Mouse (Mus musculus): Measurements from ENCODE around the gene Fgfr2. TPM values are rescaled to one million over a fixed set of nuclear protein-coding genes. Genes with fewer than 3 reads are reported as not detected.
A peak's percentile ranks its signal among the peaks of the same experiment; 100 is the strongest.

Gene Fgfr2
- polyA plus RNA-seq, 1 experiment from 2014 or later = 106 TPM

GRCm38 (mm10) chr7:132555911-132556310 lies 567.2 kb downstream of the Fgfr2 start:
- H3K4me3 ChIP-seq (ENCODE audit: low read depth, low read length) = no peak overlapping the region
- DNase-seq (ENCODE audit: low spot score) (no peak), ATAC-seq (ENCODE audit: low read depth) (no peak)
- no peaks in the 10 kb centered on the region for H3K9me3 ChIP-seq (ENCODE audit: control insufficient read depth, low read length)
- H3K27ac ChIP-seq (replicated peaks; ENCODE audit: low read depth, low read length) = no peak overlapping the region
- H3K4me1 ChIP-seq (ENCODE audit: control insufficient read depth, insufficient read depth, low read length) = no peaks in the 10 kb centered on the region
- no peaks in the 10 kb centered on the region for H3K27me3 ChIP-seq (replicated peaks; ENCODE audit: control insufficient read depth, insufficient read depth, low read length)
- H3K9ac ChIP-seq (ENCODE audit: low read depth, low read length) = no peak overlapping the region
- no peak overlapping the region for H3K4me2 ChIP-seq (ENCODE audit: low read depth, low read length)
- H3K36me3 ChIP-seq (ENCODE audit: control insufficient read depth, insufficient read depth, low read length) = peaks cover 40% of the 10 kb centered on the region
- WGBS = 43% methylated on average over 4 of the region's 4 CpGs

- DNase-seq (ENCODE audit: low spot score) (peak; percentile 77), ATAC-seq (ENCODE audit: low read depth) (no peak)
- peaks cover 24% of the 10 kb centered on the region for H3K36me3 ChIP-seq (ENCODE audit: control insufficient read depth, insufficient read depth, low read length)
- H3K4me2 ChIP-seq (ENCODE audit: low read depth, low read length) = no peak overlapping the region
- H3K9me3 ChIP-seq (ENCODE audit: control insufficient read depth, low read length) = no peaks in the 10 kb centered on the region
- H3K27ac ChIP-seq (replicated peaks; ENCODE audit: low read depth, low read length) = no peak overlapping the region
- no peak overlapping the region for H3K9ac ChIP-seq (ENCODE audit: low read depth, low read length)
- WGBS = 48% methylated on average over 2 of the region's 2 CpGs
- no peaks in the 10 kb centered on the region for H3K4me1 ChIP-seq (ENCODE audit: control insufficient read depth, insufficient read depth, low read length)
- no peaks in the 10 kb centered on the region for H3K27me3 ChIP-seq (replicated peaks; ENCODE audit: control insufficient read depth, insufficient read depth, low read length)
- no peak overlapping the region for H3K4me3 ChIP-seq (ENCODE audit: low read depth, low read length)
Measured at GRCm38 (mm10) chr7:132554091-132554490, 569.1 kb downstream of the Fgfr2 start.

GRCm38 (mm10) chr7:132551351-132552126 lies 571.6 kb downstream of the Fgfr2 start:
- Histone ChIP-seq H3K27ac (replicated peaks; ENCODE audit: low read depth, low read length) (0 out of 2 replicates have a peak overlapping the region, but pooled peaks have one; percentile 28), H3K4me1 (ENCODE audit: control insufficient read depth, insufficient read depth, low read length) (no peaks in the 10 kb centered on the region), H3K4me3 (ENCODE audit: low read depth, low read length) (peak overlapping the region; percentile 52), H3K9ac (ENCODE audit: low read depth, low read length) (peak overlapping the region; percentile 69), H3K27me3 (replicated peaks; ENCODE audit: control insufficient read depth, insufficient read depth, low read length) (no peaks in the 10 kb centered on the region), H3K36me3 (ENCODE audit: control insufficient read depth, insufficient read depth, low read length) (0 out of 2 replicates have a peak, but pooled peaks cover 1% of the 10 kb centered on the region), H3K9me3 (ENCODE audit: control insufficient read depth, low read length) (no peaks in the 10 kb centered on the region), H3K4me2 (ENCODE audit: low read depth, low read length) (peak overlapping the region; percentile 87)
- DNase-seq (ENCODE audit: low spot score) (peak; percentile 95), ATAC-seq (ENCODE audit: low read depth) (peak; percentile 95)
- WGBS = under 1% methylated on average over 27 of the region's 27 CpGs

- WGBS = 56% methylated on average over 3 of the region's 3 CpGs
- no peaks in the 10 kb centered on the region for H3K27me3 ChIP-seq (replicated peaks; ENCODE audit: control insufficient read depth, insufficient read depth, low read length)
Measured at GRCm38 (mm10) chr7:132547126-132547525, 576.0 kb downstream of the Fgfr2 start.

GRCm38 (mm10) chr7:132542427-132542826 lies 580.7 kb downstream of the Fgfr2 start:
- no peaks in the 10 kb centered on the region; the same call in 1 of the 2 replicates for H3K27me3 ChIP-seq (replicated peaks; ENCODE audit: control insufficient read depth, insufficient read depth, low read length)
- 75% methylated on average over 4 of the region's 4 CpGs for WGBS

More at GRCm38 (mm10) chr7:132547126-132547525, 576.0 kb downstream of the Fgfr2 start:
- no peak overlapping the region for H3K4me3 ChIP-seq (ENCODE audit: low read depth, low read length)
- no peak overlapping the region for H3K4me2 ChIP-seq (ENCODE audit: low read depth, low read length)
- no peaks in the 10 kb centered on the region for H3K9me3 ChIP-seq (ENCODE audit: control insufficient read depth, low read length)
- ATAC-seq (ENCODE audit: low read depth) (no peak), DNase-seq (ENCODE audit: low spot score) (no peak)
- no peaks in the 10 kb centered on the region for H3K36me3 ChIP-seq (ENCODE audit: control insufficient read depth, insufficient read depth, low read length)
- H3K4me1 ChIP-seq (ENCODE audit: control insufficient read depth, insufficient read depth, low read length) = no peaks in the 10 kb centered on the region
- no peak overlapping the region for H3K27ac ChIP-seq (replicated peaks; ENCODE audit: low read depth, low read length)
- H3K9ac ChIP-seq (ENCODE audit: low read depth, low read length) = no peak overlapping the region

GRCm38 (mm10) chr7:132541566-132541965 lies 581.6 kb downstream of the Fgfr2 start:
- Histone ChIP-seq H3K4me3 (ENCODE audit: low read depth, low read length) (no peak overlapping the region), H3K9ac (ENCODE audit: low read depth, low read length) (no peak overlapping the region), H3K4me2 (ENCODE audit: low read depth, low read length) (no peak overlapping the region), H3K27ac (replicated peaks; ENCODE audit: low read depth, low read length) (no peak overlapping the region), H3K27me3 (replicated peaks; ENCODE audit: control insufficient read depth, insufficient read depth, low read length) (no peaks in the 10 kb centered on the region; the same call in 1 of the 2 replicates), H3K4me1 (ENCODE audit: control insufficient read depth, insufficient read depth, low read length) (no peaks in the 10 kb centered on the region), H3K9me3 (ENCODE audit: control insufficient read depth, low read length) (no peaks in the 10 kb centered on the region), H3K36me3 (ENCODE audit: control insufficient read depth, insufficient read depth, low read length) (no peaks in the 10 kb centered on the region)
- ATAC-seq (ENCODE audit: low read depth) (no peak), DNase-seq (ENCODE audit: low spot score) (no peak)
- 53% methylated on average over 3 of the region's 3 CpGs for WGBS

More at GRCm38 (mm10) chr7:132542427-132542826, 580.7 kb downstream of the Fgfr2 start:
- Histone ChIP-seq H3K4me3 (ENCODE audit: low read depth, low read length) (no peak overlapping the region), H3K9ac (ENCODE audit: low read depth, low read length) (no peak overlapping the region), H3K27ac (replicated peaks; ENCODE audit: low read depth, low read length) (no peak overlapping the region), H3K36me3 (ENCODE audit: control insufficient read depth, insufficient read depth, low read length) (no peaks in the 10 kb centered on the region), H3K9me3 (ENCODE audit: control insufficient read depth, low read length) (no peaks in the 10 kb centered on the region), H3K4me1 (ENCODE audit: control insufficient read depth, insufficient read depth, low read length) (no peaks in the 10 kb centered on the region), H3K4me2 (ENCODE audit: low read depth, low read length) (no peak overlapping the region)
- no peak for DNase-seq (ENCODE audit: low spot score)
- no peak for ATAC-seq (ENCODE audit: low read depth)

GRCm38 (mm10) chr7:132540597-132540996 lies 582.6 kb downstream of the Fgfr2 start:
- no peaks in the 10 kb centered on the region; the same call in 1 of the 2 replicates for H3K27me3 ChIP-seq (replicated peaks; ENCODE audit: control insufficient read depth, insufficient read depth, low read length)
- H3K9ac ChIP-seq (ENCODE audit: low read depth, low read length) = no peak overlapping the region
- no peak overlapping the region for H3K4me3 ChIP-seq (ENCODE audit: low read depth, low read length)
- H3K4me2 ChIP-seq (ENCODE audit: low read depth, low read length) = no peak overlapping the region
- DNase-seq (ENCODE audit: low spot score) (no peak), ATAC-seq (ENCODE audit: low read depth) (no peak)
- no peak overlapping the region for H3K27ac ChIP-seq (replicated peaks; ENCODE audit: low read depth, low read length)
- H3K4me1 ChIP-seq (ENCODE audit: control insufficient read depth, insufficient read depth, low read length) = no peaks in the 10 kb centered on the region
- no peaks in the 10 kb centered on the region for H3K36me3 ChIP-seq (ENCODE audit: control insufficient read depth, insufficient read depth, low read length)
- H3K9me3 ChIP-seq (ENCODE audit: control insufficient read depth, low read length) = no peaks in the 10 kb centered on the region
- 74% methylated on average over 4 of the region's 4 CpGs for whole genome bisulfite sequencing

- H3K9me3 ChIP-seq (ENCODE audit: control insufficient read depth, low read length) = no peaks in the 10 kb centered on the region
- H3K4me3 ChIP-seq (ENCODE audit: low read depth, low read length) = no peak overlapping the region
- DNase-seq (ENCODE audit: low spot score) = no peak
- H3K36me3 ChIP-seq (ENCODE audit: control insufficient read depth, insufficient read depth, low read length) = no peaks in the 10 kb centered on the region
- no peaks in the 10 kb centered on the region for H3K27me3 ChIP-seq (replicated peaks; ENCODE audit: control insufficient read depth, insufficient read depth, low read length)
- no peak overlapping the region for H3K9ac ChIP-seq (ENCODE audit: low read depth, low read length)
- H3K4me2 ChIP-seq (ENCODE audit: low read depth, low read length) = no peak overlapping the region
- 53% methylated on average over 3 of the region's 3 CpGs for WGBS
- no peak overlapping the region for H3K27ac ChIP-seq (replicated peaks; ENCODE audit: low read depth, low read length)
- ATAC-seq (ENCODE audit: low read depth) = no peak
- H3K4me1 ChIP-seq (ENCODE audit: control insufficient read depth, insufficient read depth, low read length) = no peaks in the 10 kb centered on the region
Measured at GRCm38 (mm10) chr7:132529206-132529605, 593.9 kb downstream of the Fgfr2 start.
